Mouse (Mus musculus) midbrain, postnatal 0 days (tissue): Measurements from ENCODE around the gene Arhgef3. TPM values are rescaled to one million over a fixed set of nuclear protein-coding genes. Genes with fewer than 3 reads are reported as not detected.
A peak's percentile ranks its signal among the peaks of the same experiment; 100 is the strongest.

ENCODE experiments used
- ATAC-seq: fragments of 200-750 bp; cut with Nextera tagmentation; 2 replicates; pipeline ENCODE4 v1.8.0; 2017; ENCODE audit warnings: moderate number of reproducible peaks, mild to moderate bottlenecking, moderate TSS enrichment, moderate library complexity; ENCODE audit not compliant: low FRiP score
- DNase-seq: peaks from one replicate; pipeline ENCODE4 v3.0.0-alpha.2; 2015; ENCODE audit warnings: low spot score
- H3K27ac ChIP-seq: fragments of 300-500 bp; sonication (generic); 2 replicates; pipeline ENCODE4 v1.5.1; 2014; ENCODE audit warnings: low read depth, mild to moderate bottlenecking, low read length, mixed read lengths
- H3K27me3 ChIP-seq: fragments of 300-500 bp; sonication (generic); 2 replicates; pipeline ENCODE4 v1.6.1; 2014; ENCODE audit warnings: low read length, control low read depth, mixed read lengths; ENCODE audit not compliant: insufficient read depth
- H3K36me3 ChIP-seq: fragments of 300-500 bp; sonication (generic); 2 replicates; pipeline ENCODE4 v1.6.1; 2014; ENCODE audit warnings: low read length, control low read depth, mixed read lengths; ENCODE audit not compliant: insufficient read depth
- H3K4me1 ChIP-seq: fragments of 300-500 bp; sonication (generic); 2 replicates; pipeline ENCODE4 v1.6.1; 2014; ENCODE audit warnings: mild to moderate bottlenecking, control low read depth, antibody characterized with exemption, low read length, mixed read lengths; ENCODE audit not compliant: insufficient read depth
- H3K4me2 ChIP-seq: fragments of 300-500 bp; sonication (generic); 2 replicates; pipeline ENCODE4 v1.6.1; 2014; ENCODE audit warnings: low read depth, mild to moderate bottlenecking, low read length, mixed read lengths; ENCODE audit not compliant: poor library complexity, severe bottlenecking
- H3K4me3 ChIP-seq: fragments of 300-500 bp; sonication (generic); 2 replicates; pipeline ENCODE4 v1.5.1; 2014; ENCODE audit warnings: low read depth, mild to moderate bottlenecking, low read length, moderate library complexity
- H3K9ac ChIP-seq: fragments of 300-500 bp; sonication (generic); replicated peaks from 2 replicates; pipeline ENCODE4 v1.6.1; 2014; ENCODE audit warnings: mild to moderate bottlenecking, low read length, moderate library complexity, mixed read lengths; ENCODE audit not compliant: poor library complexity, severe bottlenecking
- H3K9me3 ChIP-seq: fragments of 300-500 bp; sonication (generic); 2 replicates; pipeline ENCODE4 v1.6.1; 2016; ENCODE audit warnings: low read length, control low read depth
- CTCF ChIP-seq: IDR thresholded peaks from 2 replicates; pipeline ENCODE4 v1.5.1; 2016; ENCODE audit warnings: antibody characterized with exemption, mild to moderate bottlenecking
- WGBS: fragments of 180-500 bp; shearing (Covaris S2); extraction: QIAGEN DNeasy Blood & Tissue Kit; methylation state at CpG from one replicate; pipeline ENCODE4 v1.1.7; 2014; 5-methylcytosine and 5-hydroxymethylcytosine counted together
- polyA plus RNA-seq: library from polyadenylated mRNA; unstranded; fragments of >200 nt; fragmentation: Nextera tagmentation; extraction: Ambion mirVana; gene quantifications from 2 replicates; pipeline ENCODE4 v1.2.1, GENCODE M21; 2015
- total RNA-seq: library from RNA; depleted of rRNA; stranded (reverse); fragments of >200 nt; gene quantifications from 2 replicates; pipeline ENCODE4 v1.2.3, GENCODE M21; 2014

The Arhgef3 gene
- total and polyA plus RNA-seq, 2 experiments from 2014 or later, result 13.3 to 17.0 TPM

GRCm38 (mm10) chr14:27327862-27328261 lies 213.2 kb downstream of the Arhgef3 start:
- Histone ChIP-seq H3K9ac (no peak overlapping the region), H3K27ac (no peak overlapping the region), H3K36me3 (no peaks in the 10 kb centered on the region), H3K4me3 (no peak overlapping the region), H3K4me2 (no peak overlapping the region), H3K9me3 (no peaks in the 10 kb centered on the region), H3K4me1 (no peaks in the 10 kb centered on the region), H3K27me3 (no peaks in the 10 kb centered on the region)
- ATAC-seq, result no peak
- TF ChIP-seq CTCF, result no peak
- no peak for DNase-seq
- WGBS, result 84% methylated on average over 3 of the region's 3 CpGs

- TF ChIP-seq CTCF, result no peak
- H3K27me3 ChIP-seq, result no peaks in the 10 kb centered on the region
- no peaks in the 10 kb centered on the region for H3K9me3 ChIP-seq
- H3K4me3 ChIP-seq, result no peak overlapping the region
- H3K27ac ChIP-seq, result no peak overlapping the region
- H3K4me2 ChIP-seq, result no peak overlapping the region
- H3K9ac ChIP-seq, result no peak overlapping the region
- no peak for DNase-seq
- no peaks in the 10 kb centered on the region for H3K4me1 ChIP-seq
- 91% methylated on average over 3 of the region's 3 CpGs for WGBS
- no peaks in the 10 kb centered on the region for H3K36me3 ChIP-seq
- ATAC-seq, result no peak
Observed at GRCm38 (mm10) chr14:27328952-27329351, 214.3 kb downstream of the Arhgef3 start.

- Histone ChIP-seq H3K9ac (no peak overlapping the region), H3K27ac (no peak overlapping the region), H3K4me3 (no peak overlapping the region), H3K9me3 (no peaks in the 10 kb centered on the region), H3K4me2 (no peak overlapping the region), H3K27me3 (no peaks in the 10 kb centered on the region), H3K36me3 (no peaks in the 10 kb centered on the region), H3K4me1 (no peaks in the 10 kb centered on the region)
- WGBS, result 74% methylated on average over 10 of the region's 10 CpGs
- no peak for TF ChIP-seq CTCF
- DNase-seq, result no peak
- no peak for ATAC-seq
Observed at GRCm38 (mm10) chr14:27331490-27332035, 216.9 kb downstream of the Arhgef3 start.

GRCm38 (mm10) chr14:27332359-27332987 lies 217.8 kb downstream of the Arhgef3 start:
- ATAC-seq, result 0 out of 2 replicates have a peak, but pooled peaks have one; percentile 34
- TF ChIP-seq CTCF, result no peak
- Histone ChIP-seq H3K4me3 (no peak overlapping the region), H3K4me2 (no peak overlapping the region), H3K36me3 (no peaks in the 10 kb centered on the region), H3K4me1 (no peaks in the 10 kb centered on the region), H3K9ac (no peak overlapping the region), H3K27ac (peak overlapping the region; percentile 38; the same call in 1 of the 2 replicates), H3K9me3 (no peaks in the 10 kb centered on the region), H3K27me3 (no peaks in the 10 kb centered on the region)
- 38% methylated on average over 4 of the region's 4 CpGs for WGBS
- peak; percentile 79 for DNase-seq

- DNase-seq (peak; percentile 83), ATAC-seq (peak; percentile 83)
- Histone ChIP-seq H3K4me1 (no peaks in the 10 kb centered on the region), H3K9ac (peak overlapping the region; percentile 65), H3K27ac (no peak overlapping the region), H3K4me3 (peak overlapping the region; percentile 54), H3K9me3 (no peaks in the 10 kb centered on the region), H3K27me3 (no peaks in the 10 kb centered on the region), H3K4me2 (peak overlapping the region; percentile 87), H3K36me3 (no peaks in the 10 kb centered on the region)
- TF ChIP-seq CTCF, result no peak
- 4% methylated on average over 37 of the region's 37 CpGs for WGBS
Observed at GRCm38 (mm10) chr14:27335331-27336207, 220.9 kb downstream of the Arhgef3 start.
